15 mouse cellular contexts compared by ENCODE assay signal in the genomic region with DNA sequence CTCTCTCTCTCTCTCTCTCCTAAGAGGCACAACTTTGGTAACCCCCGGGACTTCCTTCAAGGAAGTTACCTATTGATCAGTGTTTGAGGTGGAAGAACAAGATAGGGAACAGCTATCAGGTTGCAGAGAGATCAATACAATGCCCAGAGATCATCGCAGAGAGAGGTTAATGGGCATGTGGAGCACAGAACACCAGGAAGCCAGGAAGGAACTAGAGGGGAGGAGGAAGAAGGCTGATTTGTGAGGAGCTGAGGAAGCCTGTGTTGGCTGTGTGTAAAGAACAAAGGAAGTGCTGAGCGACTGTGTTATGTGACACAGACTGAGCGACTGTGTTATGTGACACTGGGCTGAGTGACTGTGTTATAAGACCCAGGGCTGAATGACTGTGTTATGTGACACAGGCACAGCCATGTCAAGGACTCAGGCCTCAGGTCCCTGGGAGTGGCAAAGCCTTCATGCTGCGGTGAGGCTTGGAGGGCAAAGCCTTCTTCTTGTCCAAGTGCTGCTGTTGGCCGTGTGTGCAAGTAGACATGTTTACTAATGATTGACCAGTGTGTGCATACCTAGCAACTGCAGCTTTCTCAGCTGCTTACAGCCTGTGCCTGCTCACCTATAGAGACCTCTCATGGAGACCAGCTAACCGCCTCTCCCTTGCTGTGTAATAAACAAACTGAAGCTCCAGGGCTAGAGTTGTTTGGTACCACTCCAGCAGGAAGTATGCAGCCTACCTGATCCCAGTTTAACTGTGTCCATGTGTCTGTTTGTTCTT.
DNase-seq lines count a peak whose midpoint lies in the region; ATAC-seq lines count a peak whose summit lies in the region.
"Had no signal": no experiment of that assay in that cellular context is flagged by ENCODE, and none has a peak within 500 bp of the region (broad histone marks: within the 10 kb centered on the region; RNA-seq: fewer than 3 reads in every experiment).

No protein-coding gene starts in this region.

- no peak overlapping the region for H3K9ac ChIP-seq in midbrain, embryonic 13.5 days (replicated peaks)
- no peak overlapping the region for H3K9ac ChIP-seq in midbrain, embryonic 16.5 days (ENCODE audit: low read depth, low read length)
- H3K9ac ChIP-seq: liver, embryonic 15.5 days; neural tube, embryonic 13.5 days had no signal

- DNase-seq in kidney, adult 11 months = peak; percentile 6
- DNase-seq in kidney, adult 9 months = no peak
- DNase-seq in kidney, postnatal 14 days = peak; percentile 9
- DNase-seq in gastrocnemius, postnatal 10 days = no peak
- no peak for DNase-seq in adipocyte (ENCODE audit: low spot score)
- DNase-seq in spleen, postnatal 4 days (ENCODE audit: low spot score in 2 of 2) = no peak
- DNase-seq: adrenal gland, adult 8-10 months; cerebellum, postnatal 36 days; layer of hippocampus, postnatal 36 days; midbrain, embryonic 14.5 days; right cerebral cortex, adult 18-20 months had no signal

- no peak overlapping the region for H3K27ac ChIP-seq in midbrain, embryonic 13.5 days
- H3K27ac ChIP-seq in midbrain, embryonic 16.5 days (ENCODE audit: low read length) = no peak overlapping the region
- H3K27ac ChIP-seq: liver, embryonic 15.5 days; neural tube, embryonic 13.5 days had no signal

- no peaks in the 10 kb centered on the region for H3K36me3 ChIP-seq in midbrain, embryonic 13.5 days
- no peaks in the 10 kb centered on the region for H3K36me3 ChIP-seq in midbrain, embryonic 16.5 days (ENCODE audit: control insufficient read depth, insufficient read depth, low read length)
- H3K36me3 ChIP-seq: liver, embryonic 15.5 days; neural tube, embryonic 13.5 days had no signal

- no peak overlapping the region for H3K4me3 ChIP-seq in midbrain, embryonic 13.5 days (replicated peaks)
- no peak overlapping the region for H3K4me3 ChIP-seq in midbrain, embryonic 16.5 days (ENCODE audit: low read depth, low read length)
- H3K4me3 ChIP-seq: liver, embryonic 15.5 days; neural tube, embryonic 13.5 days had no signal

- H3K27me3 ChIP-seq in midbrain, embryonic 13.5 days = no peaks in the 10 kb centered on the region
- no peaks in the 10 kb centered on the region for H3K27me3 ChIP-seq in midbrain, embryonic 16.5 days (ENCODE audit: control insufficient read depth, insufficient read depth, low read depth, low read length)
- H3K27me3 ChIP-seq: liver, embryonic 15.5 days; neural tube, embryonic 13.5 days had no signal

- ATAC-seq in midbrain, embryonic 13.5 days = peak; percentile 30; the same call in 1 of the 2 replicates
- ATAC-seq in midbrain, embryonic 16.5 days = no peak

- H3K4me2 ChIP-seq in midbrain, embryonic 13.5 days (replicated peaks) = no peak overlapping the region
- no peak overlapping the region for H3K4me2 ChIP-seq in midbrain, embryonic 16.5 days (ENCODE audit: low read length)
- H3K4me2 ChIP-seq: liver, embryonic 15.5 days; neural tube, embryonic 13.5 days had no signal

- 70% methylated on average over 7 of the region's 7 CpGs for WGBS in midbrain, embryonic 13.5 days
- WGBS in midbrain, embryonic 16.5 days = 69% methylated on average over 7 of the region's 7 CpGs

- H3K9me3 ChIP-seq in midbrain, embryonic 13.5 days = no peaks in the 10 kb centered on the region
- H3K9me3 ChIP-seq in midbrain, embryonic 16.5 days (replicated peaks; ENCODE audit: control insufficient read depth, low read length, poor library complexity, severe bottlenecking) = no peaks in the 10 kb centered on the region
- H3K9me3 ChIP-seq: liver, embryonic 15.5 days; neural tube, embryonic 13.5 days had no signal

- H3K4me1 ChIP-seq in midbrain, embryonic 13.5 days (replicated peaks) = no peaks in the 10 kb centered on the region
- no peaks in the 10 kb centered on the region for H3K4me1 ChIP-seq in midbrain, embryonic 16.5 days (ENCODE audit: control insufficient read depth, insufficient read depth, low read length)
- H3K4me1 ChIP-seq: neural tube, embryonic 13.5 days had no signal

Comparison
In these comparisons a context has a peak if more than half of its experiments do, and no peak if none do; other contexts are left out.
1. DNase-seq: peak in kidney, adult 11 months (single experiment) and kidney, postnatal 14 days (single experiment); none in kidney, adult 9 months (single experiment), gastrocnemius, postnatal 10 days (single experiment), adipocyte (single experiment) and spleen, postnatal 4 days (0 of 2).